Mouse (Mus musculus) heart, adult 2 months (tissue): ENCODE data around the gene 4921536K21Rik.

Source experiments
- CTCF ChIP-seq: fragments of 200-600 bp; IDR thresholded peaks from 2 replicates; pipeline ENCODE4 v1.8.1; 2022; ENCODE audit warnings: antibody characterized with exemption, mild to moderate bottlenecking, moderate library complexity
- EP300 ChIP-seq: fragments of 200-500 bp; IDR thresholded peaks from 2 replicates; pipeline ENCODE4 v1.6.1; 2011; ENCODE audit warnings: low read depth, low read length, control low read depth; ENCODE audit not compliant: insufficient read depth
- POLR2A ChIP-seq: fragments of 200-500 bp; IDR thresholded peaks from 2 replicates; pipeline ENCODE4 v1.6.1; 2011; ENCODE audit warnings: mild to moderate bottlenecking, low read depth, low read length, control low read depth; ENCODE audit not compliant: insufficient read depth

DNA sequence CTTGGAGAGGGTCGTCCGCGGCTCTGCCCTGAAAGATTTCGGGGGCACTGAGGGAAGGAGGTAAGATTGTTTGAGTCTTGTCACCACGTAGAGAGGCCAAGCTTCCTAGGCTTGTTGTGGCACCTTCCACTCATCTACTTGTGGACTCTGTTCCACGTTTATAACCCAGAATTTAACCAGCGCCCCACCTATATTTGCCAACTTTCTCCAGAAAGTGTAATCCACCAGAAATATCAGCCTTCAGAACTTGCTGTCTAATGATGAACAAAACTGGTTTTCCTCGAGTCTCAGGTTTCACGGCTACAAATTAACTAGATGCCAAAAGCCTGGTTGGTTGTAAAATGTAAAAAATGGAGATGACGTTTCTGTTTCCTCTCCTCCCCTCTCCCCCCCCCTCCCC, 560 bp upstream of the 4921536K21Rik start:
- TF ChIP-seq POLR2A = no peak
- no peak for TF ChIP-seq CTCF
- no peak for TF ChIP-seq EP300
